ENCODE assay signal across 8 mouse cellular contexts in genomic region chr2:70126783-70127182, GRCm38 (mm10).
DNase-seq lines count a peak whose midpoint lies in the region; ATAC-seq lines count a peak whose summit lies in the region.

No protein-coding gene starts in this region.

- WGBS in midbrain, embryonic 12.5 days: under 1% methylated on average over 13 of the region's 13 CpGs

- H3K9ac ChIP-seq in midbrain, embryonic 12.5 days (replicated peaks): no peak overlapping the region

- DNase-seq in WW6 (ENCODE audit: low read depth, low spot score): peak; percentile 65
- DNase-seq in cerebellum, postnatal 4 days (ENCODE audit: low spot score in 2 of 2): peak; percentile 76 to 93
- DNase-seq in gastrocnemius, postnatal 14 days: peak; percentile 45
- peak; percentile 69 to 90 for DNase-seq in left cerebral cortex, adult 9 months (ENCODE audit: low spot score in 2 of 2)
- peak; percentile 18 for DNase-seq in skeletal muscle tissue, adult 2 months (ENCODE audit: low read depth, low spot score)

- no peaks in the 10 kb centered on the region for H3K36me3 ChIP-seq in midbrain, embryonic 12.5 days

- H3K9me3 ChIP-seq in midbrain, embryonic 12.5 days: no peaks in the 10 kb centered on the region

- no peak overlapping the region for H3K27ac ChIP-seq in midbrain, embryonic 12.5 days (replicated peaks)

- no peak overlapping the region for H3K4me3 ChIP-seq in midbrain, embryonic 12.5 days

- H3K27me3 ChIP-seq in midbrain, embryonic 12.5 days: peaks cover 25% of the 10 kb centered on the region

- intact Hi-C loops in gastrocnemius, postnatal 14 days (cut with DNase I; ENCODE audit: low total_unique reads): loop anchor here (5.0 to 10.0 kb wide), 2 partner anchors 98 to 436 kb away; no protein-coding TSS in a partner anchor

- H3K4me1 ChIP-seq in midbrain, embryonic 12.5 days: peaks cover 19% of the 10 kb centered on the region

- ATAC-seq in inflammation-experienced regulatory T-cells, adult 6 months: peak; percentile 57
- peak; percentile 79 for ATAC-seq in midbrain, embryonic 12.5 days (ENCODE audit: low FRiP score, low read depth)
- no peak for ATAC-seq in erythroid progenitor cell, adult 5-6 weeks (replicated peaks; ENCODE audit: low FRiP score, poor library complexity, severe bottlenecking)

- peak overlapping the region; percentile 42 for H3K4me2 ChIP-seq in midbrain, embryonic 12.5 days (replicated peaks)

Comparison
In these comparisons a context has a peak if more than half of its experiments do, and no peak if none do; other contexts are left out.
1. DNase-seq: peak in every context shown above with its lines; median percentile 84 in cerebellum, postnatal 4 days; 80 in left cerebral cortex, adult 9 months; 65 in WW6; 45 in gastrocnemius, postnatal 14 days; 18 in skeletal muscle tissue, adult 2 months.